Mouse (Mus musculus) brain, adult 2 months (tissue): ENCODE measurements at regions not wholly inside any gene's neighbourhood (a gene's known extent, or its start where the extent isn't known, plus 50 kb on each side); places are given as distances from the start of the nearest gene placed in this dataset.
A peak's percentile ranks its signal among the peaks of the same experiment; 100 is the strongest.
"Not testable (repeated sequence)": the region's sequence is repeated elsewhere in the genome, so short reads cannot be mapped to it uniquely, and the experiment has no call there.

Source experiments
- DNase-seq: peaks from one replicate; pipeline ENCODE4 v3.0.0; 2011; ENCODE audit warnings: low read depth, low spot score

GRCm38 (mm10) chr12:32122915-32123314 is 61.8 kb upstream of the Prkar2b start:
- no peak for DNase-seq

- DNase-seq, result not testable (repeated sequence)
These were observed 60.9 kb upstream of the Prkar2b start for GRCm38 (mm10) chr12:32122007-32122406.

GRCm38 (mm10) chr12:32112691-32113090 is 51.6 kb upstream of the Prkar2b start:
- DNase-seq, result no peak

- DNase-seq, result no peak
These were observed 50.5 kb upstream of the Prkar2b start for GRCm38 (mm10) chr12:32111508-32112119.

- peak; percentile 16 for DNase-seq
These were observed 49.8 kb upstream of the Prkar2b start for GRCm38 (mm10) chr12:32110903-32111302.
